Mouse (Mus musculus): ENCODE data around the gene Pex26. TPM values are rescaled to one million over a fixed set of nuclear protein-coding genes. Genes with fewer than 3 reads are reported as not detected.

Gene Pex26
- polyA plus RNA-seq, 1 experiment from 2014 or later = 13.5 TPM

DNA sequence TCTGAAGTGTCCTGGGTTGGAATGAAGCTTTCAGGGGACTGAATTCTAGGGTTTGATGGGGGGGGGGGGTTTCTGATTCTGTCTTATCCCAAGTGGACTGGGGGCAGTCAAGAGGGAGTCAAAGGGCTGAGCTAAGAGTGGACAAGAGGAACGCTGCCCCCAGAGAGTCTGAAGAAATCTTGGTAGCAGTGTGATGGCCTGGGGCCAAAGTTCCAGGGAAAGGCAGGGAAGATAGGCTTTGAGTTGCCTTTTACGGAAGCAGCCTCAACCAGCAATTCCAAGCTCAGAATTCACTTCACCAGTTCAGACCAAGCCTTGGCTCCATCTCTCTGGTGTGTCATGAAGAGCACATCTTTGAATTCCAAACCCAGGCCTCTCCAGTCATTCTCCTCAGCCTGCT is 27.4 kb upstream of the Pex26 start:
- no peaks in the 10 kb centered on the region for H3K4me1 ChIP-seq (ENCODE audit: control insufficient read depth, insufficient read depth, low read depth, low read length)
- H3K4me2 ChIP-seq (ENCODE audit: low read length) = no peak overlapping the region
- no peak overlapping the region for H3K9ac ChIP-seq (ENCODE audit: low read depth, low read length)
- no peak overlapping the region for H3K4me3 ChIP-seq (ENCODE audit: low read length)
- no peak overlapping the region for H3K27ac ChIP-seq (ENCODE audit: low read depth, low read length)
- no peak for ATAC-seq
- H3K9me3 ChIP-seq (ENCODE audit: control insufficient read depth, low read length) = no peaks in the 10 kb centered on the region
- no peaks in the 10 kb centered on the region for H3K36me3 ChIP-seq (ENCODE audit: control insufficient read depth, insufficient read depth, low read length)
- 73% methylated on average over 2 of the region's 2 CpGs for WGBS
- no peaks in the 10 kb centered on the region for H3K27me3 ChIP-seq (replicated peaks; ENCODE audit: control insufficient read depth, insufficient read depth, low read length)

DNA sequence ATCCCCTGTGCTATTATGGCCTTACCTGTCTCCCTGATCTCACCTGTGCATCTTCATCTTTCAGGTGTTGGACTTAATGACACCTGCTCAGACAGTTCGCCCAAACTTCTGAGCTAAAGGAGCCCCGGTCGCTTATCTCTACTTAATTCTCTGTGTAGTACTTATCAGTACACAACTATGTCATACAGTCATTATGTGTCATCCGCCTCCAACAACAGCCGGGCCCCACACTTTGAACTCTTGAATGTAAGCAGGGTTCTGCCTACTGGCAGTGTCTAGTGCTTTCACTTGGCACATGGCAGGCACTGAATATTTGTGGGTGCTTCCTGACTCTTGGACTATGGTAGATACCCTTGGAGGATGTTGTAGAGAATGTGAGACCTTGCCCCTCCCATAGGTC is 23.9 kb upstream of the Pex26 start:
- Histone ChIP-seq H3K27me3 (replicated peaks; ENCODE audit: control insufficient read depth, insufficient read depth, low read length) (no peaks in the 10 kb centered on the region), H3K4me1 (ENCODE audit: control insufficient read depth, insufficient read depth, low read depth, low read length) (no peaks in the 10 kb centered on the region), H3K9ac (ENCODE audit: low read depth, low read length) (no peak overlapping the region), H3K36me3 (ENCODE audit: control insufficient read depth, insufficient read depth, low read length) (no peaks in the 10 kb centered on the region), H3K27ac (ENCODE audit: low read depth, low read length) (no peak overlapping the region), H3K4me3 (ENCODE audit: low read length) (no peak overlapping the region), H3K4me2 (ENCODE audit: low read length) (no peak overlapping the region), H3K9me3 (ENCODE audit: control insufficient read depth, low read length) (no peaks in the 10 kb centered on the region)
- WGBS = 92% methylated on average over 5 of the region's 5 CpGs
- ATAC-seq = no peak

DNA sequence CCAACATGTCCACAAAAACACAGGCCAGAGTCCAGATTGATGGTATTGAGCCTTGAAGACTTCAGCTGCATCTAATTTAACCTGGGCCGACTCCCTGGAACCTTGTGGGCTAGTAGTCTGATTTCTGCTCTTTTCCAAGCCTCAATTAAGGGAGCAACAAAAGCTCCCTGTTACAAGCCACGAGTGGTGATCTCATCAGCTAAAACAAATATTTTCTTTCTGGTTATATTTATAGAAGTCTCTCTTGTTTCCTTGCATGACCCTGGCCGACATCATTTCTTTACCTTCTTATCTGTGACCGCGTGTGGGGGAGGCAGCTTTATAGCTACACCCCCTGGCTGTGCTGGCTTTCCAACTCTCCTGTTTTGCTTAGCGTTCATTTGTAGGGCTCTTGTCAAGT is 23.3 kb upstream of the Pex26 start:
- H3K27me3 ChIP-seq (replicated peaks; ENCODE audit: control insufficient read depth, insufficient read depth, low read length) = no peaks in the 10 kb centered on the region
- no peak overlapping the region for H3K4me2 ChIP-seq (ENCODE audit: low read length)
- 82% methylated on average over 6 of the region's 6 CpGs for WGBS
- no peak overlapping the region for H3K4me3 ChIP-seq (ENCODE audit: low read length)
- H3K9ac ChIP-seq (ENCODE audit: low read depth, low read length) = no peak overlapping the region
- ATAC-seq = no peak
- no peak overlapping the region for H3K27ac ChIP-seq (ENCODE audit: low read depth, low read length)
- H3K36me3 ChIP-seq (ENCODE audit: control insufficient read depth, insufficient read depth, low read length) = no peaks in the 10 kb centered on the region
- H3K4me1 ChIP-seq (ENCODE audit: control insufficient read depth, insufficient read depth, low read depth, low read length) = no peaks in the 10 kb centered on the region
- no peaks in the 10 kb centered on the region for H3K9me3 ChIP-seq (ENCODE audit: control insufficient read depth, low read length)

DNA sequence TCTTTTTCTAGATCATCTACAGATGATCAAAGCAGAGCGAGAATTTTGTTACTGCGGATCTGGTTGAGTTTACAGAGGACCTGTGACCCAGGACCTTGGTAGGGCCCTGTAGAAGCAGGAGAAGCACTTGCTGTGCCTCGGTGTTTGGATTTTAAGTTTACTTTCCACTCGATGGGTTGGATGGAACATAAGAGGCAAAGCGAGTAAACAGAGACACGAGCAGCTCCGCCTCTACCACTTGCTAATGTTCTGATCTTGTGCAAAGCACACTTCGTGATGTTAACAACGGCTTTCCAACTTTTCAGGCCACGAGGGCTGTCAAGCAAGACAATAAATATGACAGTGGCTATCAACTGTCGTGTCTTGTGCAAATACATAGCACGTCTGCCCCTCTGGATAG is 20.9 kb upstream of the Pex26 start:
- Histone ChIP-seq H3K4me1 (ENCODE audit: control insufficient read depth, insufficient read depth, low read depth, low read length) (no peaks in the 10 kb centered on the region), H3K4me2 (ENCODE audit: low read length) (no peak overlapping the region), H3K27ac (ENCODE audit: low read depth, low read length) (no peak overlapping the region), H3K36me3 (ENCODE audit: control insufficient read depth, insufficient read depth, low read length) (no peaks in the 10 kb centered on the region), H3K9me3 (ENCODE audit: control insufficient read depth, low read length) (no peaks in the 10 kb centered on the region), H3K4me3 (ENCODE audit: low read length) (no peak overlapping the region), H3K9ac (ENCODE audit: low read depth, low read length) (no peak overlapping the region), H3K27me3 (replicated peaks; ENCODE audit: control insufficient read depth, insufficient read depth, low read length) (no peaks in the 10 kb centered on the region)
- no peak for ATAC-seq
- WGBS = 92% methylated on average over 12 of the region's 12 CpGs

DNA sequence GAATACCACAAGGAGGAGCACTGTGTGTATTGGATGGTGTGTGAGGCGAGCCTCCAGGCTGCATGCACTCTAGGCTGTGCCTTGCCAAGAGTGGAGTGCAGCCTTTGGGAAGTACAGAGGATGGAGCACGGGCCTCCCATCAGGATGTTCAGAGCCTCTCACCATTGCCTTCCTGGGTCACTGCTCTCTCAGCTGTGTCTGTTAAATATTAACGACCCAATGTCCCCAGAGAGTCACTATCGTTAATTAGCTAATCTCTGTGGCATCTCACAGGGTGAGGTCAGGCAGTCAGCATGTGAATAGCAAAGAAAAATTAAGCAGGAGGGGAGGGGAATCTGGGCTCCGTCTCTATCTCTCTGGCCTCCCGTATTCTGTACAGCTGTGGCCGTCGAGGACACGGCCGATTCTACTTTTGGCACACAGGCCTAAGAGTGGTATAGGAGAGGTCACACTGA is 17.3 kb upstream of the Pex26 start:
- Histone ChIP-seq H3K27ac (ENCODE audit: low read depth, low read length) (no peak overlapping the region), H3K36me3 (ENCODE audit: control insufficient read depth, insufficient read depth, low read length) (no peaks in the 10 kb centered on the region), H3K4me2 (ENCODE audit: low read length) (no peak overlapping the region), H3K9me3 (ENCODE audit: control insufficient read depth, low read length) (no peaks in the 10 kb centered on the region), H3K4me3 (ENCODE audit: low read length) (no peak overlapping the region), H3K27me3 (replicated peaks; ENCODE audit: control insufficient read depth, insufficient read depth, low read length) (no peaks in the 10 kb centered on the region), H3K4me1 (ENCODE audit: control insufficient read depth, insufficient read depth, low read depth, low read length) (no peaks in the 10 kb centered on the region), H3K9ac (ENCODE audit: low read depth, low read length) (no peak overlapping the region)
- WGBS = 16% methylated on average over 10 of the region's 10 CpGs
- ATAC-seq = no peak; the same call in 1 of the 2 replicates

DNA sequence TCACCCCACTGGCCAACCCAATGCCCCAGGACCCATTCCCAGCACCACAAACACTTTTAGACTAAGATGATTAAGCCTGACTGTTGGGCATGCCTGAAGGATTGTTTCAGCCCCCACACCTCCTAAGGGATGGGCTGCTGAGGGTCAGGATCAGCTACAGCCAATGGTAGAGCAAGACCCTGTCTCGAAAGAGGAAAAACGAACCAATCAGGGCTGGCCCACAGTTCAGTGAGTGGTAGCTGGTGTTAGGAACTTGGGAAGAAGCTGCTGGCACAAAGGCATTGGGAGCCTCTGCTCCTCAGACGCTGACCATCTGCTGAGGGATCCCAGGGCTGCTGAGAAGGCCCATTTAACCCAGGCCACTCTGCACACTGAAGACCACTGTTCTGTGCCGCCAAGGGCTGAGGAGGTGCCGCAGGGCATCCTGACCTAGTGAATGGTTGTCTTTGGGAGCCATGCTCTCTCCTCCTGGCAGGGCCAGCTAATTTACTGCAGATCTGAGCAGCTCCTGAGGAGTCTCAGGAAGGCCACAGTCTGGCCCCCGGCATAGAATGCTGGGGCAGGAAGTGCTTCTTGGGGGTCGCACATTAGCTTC is 16.0 kb upstream of the Pex26 start:
- no peaks in the 10 kb centered on the region for H3K4me1 ChIP-seq (ENCODE audit: control insufficient read depth, insufficient read depth, low read depth, low read length)
- no peak overlapping the region for H3K4me3 ChIP-seq (ENCODE audit: low read length)
- H3K27me3 ChIP-seq (replicated peaks; ENCODE audit: control insufficient read depth, insufficient read depth, low read length) = no peaks in the 10 kb centered on the region
- H3K4me2 ChIP-seq (ENCODE audit: low read length) = no peak overlapping the region
- no peak overlapping the region for H3K9ac ChIP-seq (ENCODE audit: low read depth, low read length)
- no peak overlapping the region for H3K27ac ChIP-seq (ENCODE audit: low read depth, low read length)
- WGBS = 79% methylated on average over 7 of the region's 7 CpGs
- H3K9me3 ChIP-seq (ENCODE audit: control insufficient read depth, low read length) = no peaks in the 10 kb centered on the region
- no peaks in the 10 kb centered on the region for H3K36me3 ChIP-seq (ENCODE audit: control insufficient read depth, insufficient read depth, low read length)
- no peak for ATAC-seq

- 83% methylated on average over 6 of the region's 6 CpGs for WGBS
- H3K4me2 ChIP-seq (ENCODE audit: low read length) = no peak overlapping the region
- no peak for ATAC-seq
- no peak overlapping the region for H3K27ac ChIP-seq (ENCODE audit: low read depth, low read length)
- H3K4me1 ChIP-seq (ENCODE audit: control insufficient read depth, insufficient read depth, low read depth, low read length) = 0 out of 2 replicates have a peak, but pooled peaks cover 3% of the 10 kb centered on the region
- no peak overlapping the region for H3K4me3 ChIP-seq (ENCODE audit: low read length)
- no peaks in the 10 kb centered on the region for H3K27me3 ChIP-seq (replicated peaks; ENCODE audit: control insufficient read depth, insufficient read depth, low read length)
- H3K9ac ChIP-seq (ENCODE audit: low read depth, low read length) = no peak overlapping the region
- H3K36me3 ChIP-seq (ENCODE audit: control insufficient read depth, insufficient read depth, low read length) = no peaks in the 10 kb centered on the region
- H3K9me3 ChIP-seq (ENCODE audit: control insufficient read depth, low read length) = no peaks in the 10 kb centered on the region
These were observed 12.4 kb upstream of the Pex26 start for GRCm38 (mm10) chr6:121171102-121171501.

GRCm38 (mm10) chr6:121173471-121173870 is 10.0 kb upstream of the Pex26 start:
- no peak overlapping the region for H3K4me3 ChIP-seq (ENCODE audit: low read length)
- no peaks in the 10 kb centered on the region for H3K36me3 ChIP-seq (ENCODE audit: control insufficient read depth, insufficient read depth, low read length)
- H3K4me2 ChIP-seq (ENCODE audit: low read length) = no peak overlapping the region
- ATAC-seq = no peak
- H3K9me3 ChIP-seq (ENCODE audit: control insufficient read depth, low read length) = no peaks in the 10 kb centered on the region
- 0 out of 2 replicates have a peak, but pooled peaks cover 3% of the 10 kb centered on the region for H3K4me1 ChIP-seq (ENCODE audit: control insufficient read depth, insufficient read depth, low read depth, low read length)
- H3K9ac ChIP-seq (ENCODE audit: low read depth, low read length) = no peak overlapping the region
- no peak overlapping the region for H3K27ac ChIP-seq (ENCODE audit: low read depth, low read length)
- no peaks in the 10 kb centered on the region for H3K27me3 ChIP-seq (replicated peaks; ENCODE audit: control insufficient read depth, insufficient read depth, low read length)
- WGBS = 78% methylated on average over 5 of the region's 5 CpGs

DNA sequence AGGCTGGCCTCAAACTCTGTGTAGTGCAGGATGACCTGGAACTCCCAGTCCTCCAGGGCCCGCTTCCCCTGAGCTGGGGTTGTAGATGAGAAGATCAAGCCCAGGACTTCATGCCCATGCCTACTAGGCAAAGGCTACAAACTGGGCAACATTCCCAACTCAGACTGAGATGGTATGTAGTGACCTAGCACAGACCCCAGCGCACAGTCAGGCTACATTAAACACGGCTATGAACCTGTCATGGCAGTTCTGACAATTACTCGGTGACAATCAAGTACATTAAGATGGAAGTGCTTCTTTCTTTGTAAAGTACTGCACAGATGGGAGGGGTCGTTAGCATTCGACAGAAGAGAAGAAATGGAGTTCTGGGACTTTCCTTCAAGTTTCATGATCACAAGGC is 8.7 kb upstream of the Pex26 start:
- 0 out of 2 replicates have a peak, but pooled peaks cover 3% of the 10 kb centered on the region for H3K4me1 ChIP-seq (ENCODE audit: control insufficient read depth, insufficient read depth, low read depth, low read length)
- ATAC-seq = no peak
- H3K9ac ChIP-seq (ENCODE audit: low read depth, low read length) = no peak overlapping the region
- H3K36me3 ChIP-seq (ENCODE audit: control insufficient read depth, insufficient read depth, low read length) = no peaks in the 10 kb centered on the region
- WGBS = 93% methylated on average over 6 of the region's 6 CpGs
- no peak overlapping the region for H3K4me3 ChIP-seq (ENCODE audit: low read length)
- H3K27ac ChIP-seq (ENCODE audit: low read depth, low read length) = no peak overlapping the region
- H3K27me3 ChIP-seq (replicated peaks; ENCODE audit: control insufficient read depth, insufficient read depth, low read length) = no peaks in the 10 kb centered on the region
- H3K9me3 ChIP-seq (ENCODE audit: control insufficient read depth, low read length) = no peaks in the 10 kb centered on the region
- H3K4me2 ChIP-seq (ENCODE audit: low read length) = no peak overlapping the region

Data from hindbrain, embryonic 16.5 days (tissue).